Mouse (Mus musculus) intestine, embryonic 15.5 days (tissue): Measurements from ENCODE around the gene Olfr523. TPM values are rescaled to one million over a fixed set of nuclear protein-coding genes. Genes with fewer than 3 reads are reported as not detected.
"Not testable (repeated sequence)": the region's sequence is repeated elsewhere in the genome, so short reads cannot be mapped to it uniquely, and the experiment has no call there.

Experiments used
- ATAC-seq: fragments of 200-750 bp; cut with Nextera tagmentation; 2 replicates; pipeline ENCODE4 v1.8.0; 2017; ENCODE audit warnings: moderate TSS enrichment, moderate library complexity
- H3K27ac ChIP-seq: fragments of 300-500 bp; sonication (generic); 2 replicates; pipeline ENCODE4 v1.5.1; 2015; ENCODE audit warnings: mild to moderate bottlenecking, inconsistent platforms
- H3K27me3 ChIP-seq: fragments of 300-500 bp; sonication (generic); replicated peaks from 2 replicates; pipeline ENCODE4 v1.6.1; 2015; ENCODE audit warnings: inconsistent platforms
- H3K36me3 ChIP-seq: fragments of 300-500 bp; sonication (generic); 2 replicates; pipeline ENCODE4 v1.6.1; 2015; ENCODE audit warnings: inconsistent platforms
- H3K4me1 ChIP-seq: fragments of 300-500 bp; sonication (generic); replicated peaks from 2 replicates; pipeline ENCODE4 v1.6.1; 2015; ENCODE audit warnings: inconsistent platforms
- H3K4me2 ChIP-seq: fragments of 300-500 bp; sonication (generic); replicated peaks from 2 replicates; pipeline ENCODE4 v1.6.1; 2015; ENCODE audit warnings: mild to moderate bottlenecking, inconsistent platforms
- H3K4me3 ChIP-seq: fragments of 300-500 bp; sonication (generic); replicated peaks from 2 replicates; pipeline ENCODE4 v1.5.1; 2015; ENCODE audit warnings: inconsistent platforms
- H3K9ac ChIP-seq: fragments of 300-500 bp; sonication (generic); 2 replicates; pipeline ENCODE4 v1.6.1; 2015; ENCODE audit warnings: inconsistent platforms
- H3K9me3 ChIP-seq: fragments of 300-500 bp; sonication (generic); 2 replicates; pipeline ENCODE4 v1.6.1; 2016; ENCODE audit warnings: inconsistent platforms
- WGBS: fragments of 180-500 bp; shearing (Covaris S2); methylation state at CpG from one replicate; pipeline ENCODE4 v1.1.7; 2015; 5-methylcytosine and 5-hydroxymethylcytosine counted together
- polyA plus RNA-seq: library from polyadenylated mRNA; unstranded; fragments of >200 nt; fragmentation: Nextera tagmentation; extraction: Ambion mirVana; gene quantifications from 2 replicates; pipeline ENCODE4 v1.2.1, GENCODE M21; 2015

Olfr523 gene
- not detected in 2 replicates for polyA plus RNA-seq

GRCm38 (mm10) chr7:140172936-140173335 lies at the start of gene Olfr523:
TSS of gene Olfr523 (plus strand) at chr7:140173217.
- no peaks in the 10 kb centered on the region for H3K36me3 ChIP-seq
- H3K9me3 ChIP-seq: no peaks in the 10 kb centered on the region
- no peak for ATAC-seq
- no peaks in the 10 kb centered on the region for H3K27me3 ChIP-seq
- no peak within 1 kb of the TSS for H3K27ac ChIP-seq
- H3K4me2 ChIP-seq: no peak within 1 kb of the TSS
- no peaks in the 10 kb centered on the region for H3K4me1 ChIP-seq
- 47% methylated on average over 1 of the region's 1 CpGs for WGBS
- H3K9ac ChIP-seq: no peak within 1 kb of the TSS
- no peak within 1 kb of the TSS for H3K4me3 ChIP-seq

- Histone ChIP-seq H3K27ac (no peak overlapping the region), H3K4me2 (no peak overlapping the region), H3K9me3 (no peaks in the 10 kb centered on the region), H3K36me3 (no peaks in the 10 kb centered on the region), H3K9ac (no peak overlapping the region), H3K4me1 (peaks cover 8% of the 10 kb centered on the region), H3K27me3 (no peaks in the 10 kb centered on the region), H3K4me3 (no peak overlapping the region)
- WGBS: 86% methylated on average over 1 of the region's 1 CpGs
- ATAC-seq: no peak
These were observed 48.6 kb upstream of the Olfr523 start for GRCm38 (mm10) chr7:140124382-140124781.

- peak overlapping the region; percentile 72 for H3K4me3 ChIP-seq
- H3K4me2 ChIP-seq: peak overlapping the region; percentile 73
- H3K36me3 ChIP-seq: no peaks in the 10 kb centered on the region
- peaks cover 8% of the 10 kb centered on the region for H3K4me1 ChIP-seq
- peak overlapping the region; percentile 90 for H3K9ac ChIP-seq
- peak; percentile 97 for ATAC-seq
- WGBS: 1% methylated on average over 40 of the region's 40 CpGs
- H3K9me3 ChIP-seq: no peaks in the 10 kb centered on the region
- H3K27ac ChIP-seq: peak overlapping the region; percentile 62
- no peaks in the 10 kb centered on the region for H3K27me3 ChIP-seq
These were observed 47.6 kb upstream of the Olfr523 start for GRCm38 (mm10) chr7:140125278-140126021.

GRCm38 (mm10) chr7:140126022-140126350 lies 47.0 kb upstream of the Olfr523 start:
- Histone ChIP-seq H3K4me3 (peak overlapping the region; percentile 72), H3K4me1 (peaks cover 8% of the 10 kb centered on the region), H3K36me3 (no peaks in the 10 kb centered on the region), H3K9me3 (no peaks in the 10 kb centered on the region), H3K9ac (peak overlapping the region; percentile 90), H3K27me3 (no peaks in the 10 kb centered on the region), H3K27ac (peak overlapping the region; percentile 62), H3K4me2 (peak overlapping the region; percentile 73)
- ATAC-seq: peak; percentile 52
- WGBS: 3% methylated on average over 5 of the region's 5 CpGs

GRCm38 (mm10) chr7:140126934-140127333 lies 46.1 kb upstream of the Olfr523 start:
- no peak overlapping the region for H3K9ac ChIP-seq
- peak overlapping the region; percentile 51 for H3K4me2 ChIP-seq
- no peaks in the 10 kb centered on the region for H3K27me3 ChIP-seq
- H3K36me3 ChIP-seq: no peaks in the 10 kb centered on the region
- peak overlapping the region; percentile 12; the same call in 1 of the 2 replicates for H3K4me3 ChIP-seq
- H3K27ac ChIP-seq: no peak overlapping the region
- H3K9me3 ChIP-seq: no peaks in the 10 kb centered on the region
- H3K4me1 ChIP-seq: peaks cover 8% of the 10 kb centered on the region
- WGBS: 75% methylated on average over 3 of the region's 3 CpGs
- no peak for ATAC-seq

- ATAC-seq: no peak
- Histone ChIP-seq H3K9me3 (no peaks in the 10 kb centered on the region), H3K27me3 (no peaks in the 10 kb centered on the region), H3K9ac (no peak overlapping the region), H3K27ac (no peak overlapping the region), H3K4me3 (no peak overlapping the region), H3K4me1 (peaks cover 8% of the 10 kb centered on the region), H3K36me3 (peaks cover 2% of the 10 kb centered on the region; the same call in 1 of the 2 replicates), H3K4me2 (no peak overlapping the region)
- 76% methylated on average over 2 of the region's 2 CpGs for WGBS
These were observed 45.1 kb upstream of the Olfr523 start for GRCm38 (mm10) chr7:140127911-140128310.

- WGBS: 87% methylated on average over 7 of the region's 7 CpGs
- H3K36me3 ChIP-seq, H3K4me3 ChIP-seq, H3K9me3 ChIP-seq, H3K4me2 ChIP-seq, H3K27me3 ChIP-seq, H3K27ac ChIP-seq, H3K4me1 ChIP-seq, H3K9ac ChIP-seq, ATAC-seq: not testable (repeated sequence)
These were observed 40.8 kb upstream of the Olfr523 start for GRCm38 (mm10) chr7:140132184-140132583.

- H3K4me1 ChIP-seq, H3K4me2 ChIP-seq, H3K36me3 ChIP-seq, H3K27ac ChIP-seq, ATAC-seq, H3K9ac ChIP-seq, H3K4me3 ChIP-seq, H3K27me3 ChIP-seq, H3K9me3 ChIP-seq: not testable (repeated sequence)
- 81% methylated on average over 7 of the region's 7 CpGs for WGBS
These were observed 39.0 kb upstream of the Olfr523 start for GRCm38 (mm10) chr7:140134033-140134432.

GRCm38 (mm10) chr7:140135106-140135770 lies 37.8 kb upstream of the Olfr523 start:
- no peak overlapping the region for H3K4me3 ChIP-seq
- no peaks in the 10 kb centered on the region for H3K4me1 ChIP-seq
- H3K9me3 ChIP-seq: no peaks in the 10 kb centered on the region
- peaks cover 5% of the 10 kb centered on the region; the same call in 1 of the 2 replicates for H3K36me3 ChIP-seq
- WGBS: 86% methylated on average over 5 of the region's 5 CpGs
- H3K4me2 ChIP-seq: no peak overlapping the region
- no peak overlapping the region for H3K27ac ChIP-seq
- H3K9ac ChIP-seq: no peak overlapping the region
- no peak for ATAC-seq
- H3K27me3 ChIP-seq: no peaks in the 10 kb centered on the region

GRCm38 (mm10) chr7:140137135-140138020 lies 35.6 kb upstream of the Olfr523 start, which contains the start of gene Mtg1:
TSS of gene Mtg1 (plus strand) at chr7:140137564.
- Histone ChIP-seq H3K36me3 (peaks cover 5% of the 10 kb centered on the region; the same call in 1 of the 2 replicates), H3K9ac (peak within 1 kb of the TSS; percentile 90), H3K4me2 (peak within 1 kb of the TSS; percentile 86), H3K4me3 (peak within 1 kb of the TSS; percentile 81), H3K27ac (peak within 1 kb of the TSS; percentile 81), H3K9me3 (no peaks in the 10 kb centered on the region), H3K27me3 (no peaks in the 10 kb centered on the region), H3K4me1 (no peaks in the 10 kb centered on the region)
- WGBS: 2% methylated on average over 39 of the region's 39 CpGs
- ATAC-seq: peak; percentile 99

- no peak for ATAC-seq
- peak overlapping the region; percentile 86 for H3K4me2 ChIP-seq
- under 1% methylated on average over 8 of the region's 8 CpGs for WGBS
- H3K9ac ChIP-seq: peak overlapping the region; percentile 90
- H3K4me1 ChIP-seq: no peaks in the 10 kb centered on the region
- peak overlapping the region; percentile 81 for H3K4me3 ChIP-seq
- H3K9me3 ChIP-seq: no peaks in the 10 kb centered on the region
- peak overlapping the region; percentile 81 for H3K27ac ChIP-seq
- peaks cover 3% of the 10 kb centered on the region; the same call in 1 of the 2 replicates for H3K36me3 ChIP-seq
- no peaks in the 10 kb centered on the region for H3K27me3 ChIP-seq
These were observed 35.1 kb upstream of the Olfr523 start for GRCm38 (mm10) chr7:140138021-140138310.

GRCm38 (mm10) chr7:140141350-140141749 lies 31.7 kb upstream of the Olfr523 start:
- no peaks in the 10 kb centered on the region for H3K36me3 ChIP-seq
- ATAC-seq: no peak
- no peaks in the 10 kb centered on the region for H3K4me1 ChIP-seq
- WGBS: 4% methylated on average over 14 of the region's 14 CpGs
- H3K4me2 ChIP-seq: no peak overlapping the region
- no peak overlapping the region for H3K27ac ChIP-seq
- H3K27me3 ChIP-seq: no peaks in the 10 kb centered on the region
- no peak overlapping the region for H3K4me3 ChIP-seq
- no peak overlapping the region for H3K9ac ChIP-seq
- H3K9me3 ChIP-seq: no peaks in the 10 kb centered on the region
